Mouse (Mus musculus): ENCODE results near the gene Amh.

The Amh gene

GRCm38 (mm10) chr10:80785963-80786362, 19.1 kb upstream of the Amh start:
- in situ Hi-C loops (cut with MseI, MboI): no loop called here

GRCm38 (mm10) chr10:80787517-80787916, 17.5 kb upstream of the Amh start:
- in situ Hi-C loops (cut with MseI, MboI): no loop called here

- in situ Hi-C loops (cut with MseI, MboI): no loop called here
These were observed 14.2 kb upstream of the Amh start for GRCm38 (mm10) chr10:80790761-80791404.

GRCm38 (mm10) chr10:80791476-80792174, 13.4 kb upstream of the Amh start:
- in situ Hi-C loops (cut with MseI, MboI): no loop called here

- in situ Hi-C loops (cut with MseI, MboI): no loop called here
These were observed 12.6 kb upstream of the Amh start for GRCm38 (mm10) chr10:80792175-80793032.

- in situ Hi-C loops (cut with MseI, MboI): no loop called here
These were observed 11.8 kb upstream of the Amh start for GRCm38 (mm10) chr10:80793033-80793784.

GRCm38 (mm10) chr10:80793803-80794202, 11.2 kb upstream of the Amh start:
- in situ Hi-C loops (cut with MseI, MboI): no loop called here

- in situ Hi-C loops (cut with MseI, MboI): no loop called here
These were observed 10.3 kb upstream of the Amh start for GRCm38 (mm10) chr10:80794750-80795149.

GRCm38 (mm10) chr10:80796307-80796848, 8.7 kb upstream of the Amh start:
- in situ Hi-C loops (cut with MseI, MboI): no loop called here

GRCm38 (mm10) chr10:80797186-80798149, 7.6 kb upstream of the Amh start:
- in situ Hi-C loops (cut with MseI, MboI): no loop called here

GRCm38 (mm10) chr10:80798150-80799006, 6.7 kb upstream of the Amh start, which contains the start of the genes Sf3a2 and Plekhj1:
Gene Sf3a2, plus strand, starts transcription at chr10:80798198.
Gene Plekhj1, minus strand, starts transcription at chr10:80798626.
- in situ Hi-C loops (cut with MseI, MboI): no loop called here

GRCm38 (mm10) chr10:80799070-80799566, 5.9 kb upstream of the Amh start:
- in situ Hi-C loops (cut with MseI, MboI): no loop called here

GRCm38 (mm10) chr10:80802204-80802912, 2.7 kb upstream of the Amh start:
- in situ Hi-C loops (cut with MseI, MboI): no loop called here

- in situ Hi-C loops (cut with MseI, MboI): no loop called here
These were observed 2.0 kb upstream of the Amh start for GRCm38 (mm10) chr10:80802996-80803395.

GRCm38 (mm10) chr10:80804340-80804739, 703 bp upstream of the Amh start:
- in situ Hi-C loops (cut with MseI, MboI): no loop called here

GRCm38 (mm10) chr10:80805322-80805721, 279 bp downstream of the Amh start:
- in situ Hi-C loops (cut with MseI, MboI): no loop called here

GRCm38 (mm10) chr10:80805925-80806324, 882 bp downstream of the Amh start:
- in situ Hi-C loops (cut with MseI, MboI): no loop called here

- in situ Hi-C loops (cut with MseI, MboI): no loop called here
These were observed 1.5 kb downstream of the Amh start for GRCm38 (mm10) chr10:80806341-80807056.

Data from mouse trophoblast stem cell (cell line).